Mouse (Mus musculus): ENCODE data around the gene Comp. TPM values are rescaled to one million over a fixed set of nuclear protein-coding genes. Genes with fewer than 3 reads are reported as not detected.

Gene Comp
- polyA plus RNA-seq, 1 experiment from 2014 or later, result 40.8 TPM

- peaks cover 86% of the 10 kb centered on the region for H3K36me3 ChIP-seq
- 92% methylated on average over 7 of the region's 7 CpGs for WGBS
- ATAC-seq (ENCODE audit: low FRiP score, low read depth), result no peak
Observed at GRCm38 (mm10) chr8:70340659-70341058, 32.7 kb upstream of the Comp start.

DNA sequence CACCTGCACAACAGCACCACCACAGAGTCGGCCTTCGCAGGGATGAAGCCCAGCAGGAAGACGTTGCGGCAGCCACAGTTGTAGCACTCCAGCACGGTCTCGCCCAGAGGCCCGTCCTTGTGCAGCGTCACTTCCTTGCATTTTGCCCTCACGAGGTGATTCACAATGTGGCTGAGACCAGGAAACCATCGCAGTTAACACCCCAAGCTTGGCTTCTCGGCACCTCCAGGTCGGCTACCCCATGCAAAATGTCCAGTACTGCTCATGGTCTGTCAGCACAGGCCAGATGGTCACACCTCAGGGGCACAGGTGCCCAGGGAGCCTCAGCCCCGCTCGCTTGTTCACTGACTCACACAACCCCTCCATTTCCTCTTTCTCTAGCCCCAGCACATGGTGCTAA, 31.4 kb upstream of the Comp start:
- Histone ChIP-seq H3K4me3 (no peak overlapping the region), H3K27ac (no peak overlapping the region), H3K9ac (no peak overlapping the region), H3K27me3 (no peaks in the 10 kb centered on the region), H3K36me3 (peaks cover 82% of the 10 kb centered on the region), H3K9me3 (no peaks in the 10 kb centered on the region), H3K4me1 (peaks cover 26% of the 10 kb centered on the region), H3K4me2 (replicated peaks) (no peak overlapping the region)
- WGBS, result 89% methylated on average over 14 of the region's 14 CpGs
- ATAC-seq (ENCODE audit: low FRiP score, low read depth), result no peak

More at GRCm38 (mm10) chr8:70340659-70341058, 32.7 kb upstream of the Comp start:
- Histone ChIP-seq H3K27ac (no peak overlapping the region), H3K9me3 (no peaks in the 10 kb centered on the region), H3K4me1 (peaks cover 26% of the 10 kb centered on the region), H3K4me3 (no peak overlapping the region), H3K4me2 (replicated peaks) (no peak overlapping the region), H3K9ac (no peak overlapping the region), H3K27me3 (no peaks in the 10 kb centered on the region)

GRCm38 (mm10) chr8:70343076-70343475, 30.3 kb upstream of the Comp start:
- H3K4me1 ChIP-seq, result peaks cover 33% of the 10 kb centered on the region
- no peak overlapping the region for H3K4me3 ChIP-seq
- H3K9me3 ChIP-seq, result no peaks in the 10 kb centered on the region
- ATAC-seq (ENCODE audit: low FRiP score, low read depth), result no peak
- WGBS, result 22% methylated on average over 7 of the region's 7 CpGs
- H3K4me2 ChIP-seq (replicated peaks), result no peak overlapping the region
- no peak overlapping the region for H3K27ac ChIP-seq
- H3K27me3 ChIP-seq, result no peaks in the 10 kb centered on the region
- H3K36me3 ChIP-seq, result peaks cover 72% of the 10 kb centered on the region
- no peak overlapping the region for H3K9ac ChIP-seq

- Histone ChIP-seq H3K4me2 (replicated peaks) (no peak overlapping the region), H3K27me3 (no peaks in the 10 kb centered on the region), H3K4me1 (peaks cover 40% of the 10 kb centered on the region), H3K36me3 (peaks cover 72% of the 10 kb centered on the region), H3K4me3 (no peak overlapping the region), H3K27ac (peak overlapping the region; percentile 44; the same call in 1 of the 2 replicates), H3K9ac (0 out of 2 replicates have a peak overlapping the region, but pooled peaks have one; percentile 19), H3K9me3 (no peaks in the 10 kb centered on the region)
- 47% methylated on average over 6 of the region's 6 CpGs for WGBS
- ATAC-seq (ENCODE audit: low FRiP score, low read depth), result peak; percentile 52; the same call in 1 of the 2 replicates
Observed at GRCm38 (mm10) chr8:70343696-70344095, 29.7 kb upstream of the Comp start.

GRCm38 (mm10) chr8:70344279-70344678, 29.1 kb upstream of the Comp start:
- peaks cover 72% of the 10 kb centered on the region for H3K36me3 ChIP-seq
- peak overlapping the region; percentile 44; the same call in 1 of the 2 replicates for H3K27ac ChIP-seq
- 83% methylated on average over 2 of the region's 2 CpGs for WGBS
- no peak overlapping the region for H3K9ac ChIP-seq
- no peak overlapping the region for H3K4me3 ChIP-seq
- H3K4me1 ChIP-seq, result peaks cover 45% of the 10 kb centered on the region
- H3K4me2 ChIP-seq (replicated peaks), result no peak overlapping the region
- H3K27me3 ChIP-seq, result no peaks in the 10 kb centered on the region
- no peaks in the 10 kb centered on the region for H3K9me3 ChIP-seq
- ATAC-seq (ENCODE audit: low FRiP score, low read depth), result no peak

- WGBS, result 80% methylated on average over 4 of the region's 4 CpGs
- Histone ChIP-seq H3K9me3 (no peaks in the 10 kb centered on the region), H3K4me3 (no peak overlapping the region), H3K4me1 (peaks cover 74% of the 10 kb centered on the region), H3K9ac (peak overlapping the region; percentile 26; the same call in 1 of the 2 replicates), H3K27ac (no peak overlapping the region), H3K4me2 (replicated peaks) (no peak overlapping the region), H3K36me3 (peaks cover 52% of the 10 kb centered on the region), H3K27me3 (no peaks in the 10 kb centered on the region)
- no peak for ATAC-seq (ENCODE audit: low FRiP score, low read depth)
Observed at GRCm38 (mm10) chr8:70347443-70347842, 25.9 kb upstream of the Comp start.

DNA sequence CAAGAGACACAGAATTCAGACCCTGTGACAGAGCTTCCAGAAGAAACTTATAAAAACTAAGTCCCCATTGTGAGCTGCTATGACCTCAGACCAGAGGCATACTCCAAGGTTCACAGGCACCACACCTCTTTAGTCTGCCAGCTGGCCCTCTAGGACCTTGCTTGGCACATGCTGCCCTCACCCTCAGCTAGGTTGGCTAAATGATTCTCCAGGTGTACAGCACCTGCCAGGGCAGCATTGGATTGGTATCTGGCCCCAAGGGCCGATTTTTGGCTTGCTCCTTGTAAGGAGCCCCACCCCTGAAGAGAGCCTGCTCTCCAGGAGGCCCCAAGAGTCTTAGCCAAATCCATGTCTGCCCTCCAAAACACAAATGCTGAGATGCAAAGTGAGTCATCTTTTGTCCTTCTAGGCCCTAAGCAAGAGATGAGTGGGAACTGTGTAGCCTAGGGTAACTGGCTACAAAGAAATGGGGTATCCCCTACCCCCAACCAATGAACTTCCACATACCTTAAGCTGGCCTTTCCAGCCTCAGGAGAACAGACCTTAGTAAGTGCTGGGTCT, 25.4 kb upstream of the Comp start:
- no peak for ATAC-seq (ENCODE audit: low FRiP score, low read depth)
- H3K4me3 ChIP-seq, result no peak overlapping the region
- WGBS, result 67% methylated on average over 1 of the region's 1 CpGs
- no peak overlapping the region for H3K4me2 ChIP-seq (replicated peaks)
- peak overlapping the region; percentile 31; the same call in 1 of the 2 replicates for H3K9ac ChIP-seq
- H3K27ac ChIP-seq, result no peak overlapping the region
- peaks cover 70% of the 10 kb centered on the region for H3K4me1 ChIP-seq
- peaks cover 47% of the 10 kb centered on the region for H3K36me3 ChIP-seq
- H3K27me3 ChIP-seq, result no peaks in the 10 kb centered on the region
- H3K9me3 ChIP-seq, result no peaks in the 10 kb centered on the region

DNA sequence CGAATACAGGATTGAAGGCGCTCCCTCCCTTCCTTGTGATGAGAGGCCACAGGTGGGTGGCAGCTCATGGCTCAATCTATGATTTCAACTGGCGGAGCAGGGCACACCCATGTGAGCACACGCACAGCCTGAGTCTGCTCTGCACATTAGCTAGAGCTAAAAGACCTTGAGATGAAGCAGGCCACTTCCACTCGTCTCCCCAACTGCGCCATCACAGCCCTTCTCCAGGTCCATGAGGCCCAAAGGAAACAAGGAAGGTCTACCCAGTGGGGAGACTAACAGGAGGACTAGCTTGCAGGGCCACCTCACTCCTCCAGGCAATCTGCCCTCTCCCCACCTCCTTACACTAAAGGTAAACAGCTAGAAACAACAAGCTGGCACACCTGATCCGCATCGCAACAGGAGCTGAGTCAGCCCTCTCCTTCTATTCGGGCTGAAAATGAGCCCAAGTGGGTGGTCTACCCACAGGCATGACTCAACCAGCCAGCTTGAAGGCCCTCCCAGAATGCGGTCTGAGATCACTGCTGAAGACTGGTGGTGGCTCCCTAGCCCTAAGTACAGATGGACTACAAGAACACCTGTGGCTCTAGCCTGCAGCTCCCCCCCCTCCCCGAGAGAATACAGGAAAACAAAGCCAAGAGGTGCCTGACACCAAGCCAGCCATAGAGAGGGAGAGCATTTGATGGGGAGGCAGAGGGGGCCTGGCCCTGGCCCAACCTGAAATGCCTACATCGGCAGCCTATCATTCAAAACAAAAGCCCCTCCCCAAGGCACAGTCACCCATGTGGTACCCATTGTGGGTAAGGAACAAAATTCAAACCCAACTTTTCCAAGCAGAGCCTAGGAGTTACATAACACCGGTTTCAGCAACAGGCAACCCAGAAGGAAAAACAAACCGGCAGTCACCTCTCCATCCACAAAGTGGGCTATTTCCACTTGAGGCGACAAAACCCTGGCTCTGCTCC, 22.0 kb upstream of the Comp start:
- Histone ChIP-seq H3K9ac (peak overlapping the region; percentile 99), H3K9me3 (no peaks in the 10 kb centered on the region), H3K4me3 (peak overlapping the region; percentile 100), H3K27me3 (no peaks in the 10 kb centered on the region), H3K36me3 (peaks cover 29% of the 10 kb centered on the region), H3K4me1 (peaks cover 59% of the 10 kb centered on the region), H3K27ac (no peak overlapping the region; the same call in 1 of the 2 replicates), H3K4me2 (replicated peaks) (peak overlapping the region; percentile 100)
- WGBS, result 43% methylated on average over 15 of the region's 15 CpGs
- no peak for ATAC-seq (ENCODE audit: low FRiP score, low read depth)

DNA sequence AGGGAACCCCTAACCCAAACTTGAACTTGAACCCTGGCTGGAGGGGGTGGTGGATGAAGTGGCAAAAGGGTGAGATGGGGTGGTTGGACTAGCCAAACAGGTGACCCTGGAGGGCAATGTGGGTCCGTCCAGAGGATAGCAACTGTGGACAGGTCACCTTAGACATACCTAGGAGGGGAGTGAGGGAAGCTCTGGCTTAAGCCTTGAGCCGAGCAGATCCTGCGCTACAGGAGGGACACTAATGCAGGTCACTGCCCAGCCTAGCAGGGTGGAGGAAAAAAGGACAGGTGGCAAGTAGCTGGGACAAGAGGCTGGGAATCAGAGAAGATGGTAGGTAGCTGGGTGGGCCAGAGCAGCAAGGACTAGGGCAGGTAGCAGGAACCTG, 21.4 kb upstream of the Comp start:
- Histone ChIP-seq H3K27me3 (no peaks in the 10 kb centered on the region), H3K9me3 (no peaks in the 10 kb centered on the region), H3K4me1 (peaks cover 59% of the 10 kb centered on the region), H3K36me3 (peaks cover 24% of the 10 kb centered on the region), H3K9ac (peak overlapping the region; percentile 99), H3K27ac (no peak overlapping the region), H3K4me3 (peak overlapping the region; percentile 100), H3K4me2 (replicated peaks) (peak overlapping the region; percentile 100)
- no peak for ATAC-seq (ENCODE audit: low FRiP score, low read depth)
- 23% methylated on average over 3 of the region's 3 CpGs for WGBS

DNA sequence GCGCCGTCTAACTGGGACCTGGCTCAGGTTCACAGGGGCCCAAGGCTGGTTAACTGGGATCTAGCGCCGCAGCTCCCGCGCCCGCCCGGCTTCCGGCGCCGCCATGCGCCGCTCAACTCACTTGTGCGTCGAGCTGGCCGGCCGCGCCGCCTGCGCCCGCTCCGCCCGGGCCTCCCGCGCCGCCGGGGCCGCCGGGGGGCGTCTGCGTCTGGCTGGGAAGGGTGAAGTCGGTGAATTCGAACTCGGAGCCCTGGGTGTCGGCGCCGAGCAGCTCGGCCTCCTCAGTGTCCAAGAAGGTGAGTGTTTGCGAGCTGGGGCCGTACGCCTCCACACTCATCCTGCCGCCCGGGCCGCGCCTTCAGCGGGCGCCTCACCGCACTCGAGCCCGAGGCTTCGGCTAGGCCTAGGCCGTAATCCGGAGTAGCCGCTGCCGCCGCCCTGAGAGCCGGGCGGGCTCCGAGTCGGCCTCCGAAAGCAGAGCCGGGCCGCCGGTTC, 20.7 kb upstream of the Comp start:
- Histone ChIP-seq H3K9ac (peak overlapping the region; percentile 99), H3K4me2 (replicated peaks) (peak overlapping the region; percentile 100), H3K27me3 (no peaks in the 10 kb centered on the region), H3K4me1 (peaks cover 55% of the 10 kb centered on the region), H3K27ac (peak overlapping the region; percentile 76), H3K9me3 (no peaks in the 10 kb centered on the region), H3K36me3 (peaks cover 24% of the 10 kb centered on the region), H3K4me3 (peak overlapping the region; percentile 100)
- peak; percentile 49; the same call in 1 of the 2 replicates for ATAC-seq (ENCODE audit: low FRiP score, low read depth)
- 0% methylated on average over 56 of the region's 64 CpGs for WGBS

DNA sequence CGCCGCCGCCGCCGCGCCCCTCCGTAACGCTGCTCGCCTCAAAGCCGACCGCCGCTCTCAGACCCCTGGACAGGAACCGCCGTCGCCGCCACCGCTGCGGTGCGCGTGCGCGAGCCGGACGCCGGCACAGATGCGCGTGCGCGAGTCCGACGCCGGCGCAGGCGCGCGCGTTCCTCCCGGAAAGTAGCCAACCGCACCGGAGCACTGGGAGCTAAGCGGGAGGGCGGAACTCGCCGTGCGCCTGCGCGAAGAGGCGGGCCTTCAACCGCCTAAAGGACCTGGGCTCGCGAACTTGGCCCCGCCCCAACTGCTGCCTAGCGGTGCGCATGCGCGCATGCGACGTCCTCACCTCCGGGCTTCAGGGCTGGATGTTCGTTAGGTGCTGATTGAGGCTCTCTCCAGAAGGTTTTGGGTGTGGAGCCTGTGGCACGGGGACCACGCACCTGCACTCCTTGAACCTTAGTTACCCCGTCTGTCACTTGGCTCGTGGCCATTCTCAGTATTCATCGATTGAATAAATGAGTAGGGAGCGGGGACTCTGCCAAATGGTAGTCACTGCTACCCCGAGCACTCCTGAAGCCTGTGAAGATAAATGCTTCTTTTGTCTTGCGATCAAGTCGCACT, 20.1 kb upstream of the Comp start, which contains the start of gene Upf1:
Upf1 (minus strand) TSS at position 85 of the 624 bp plus-strand sequence.
- peak; percentile 91 for ATAC-seq (ENCODE audit: low FRiP score, low read depth)
- peak within 1 kb of the TSS; percentile 100 for H3K4me3 ChIP-seq
- under 1% methylated on average over 67 of the region's 69 CpGs for WGBS
- H3K9me3 ChIP-seq, result no peaks in the 10 kb centered on the region
- H3K4me2 ChIP-seq (replicated peaks), result peak within 1 kb of the TSS; percentile 100
- H3K9ac ChIP-seq, result peak within 1 kb of the TSS; percentile 99
- no peaks in the 10 kb centered on the region for H3K27me3 ChIP-seq
- peaks cover 21% of the 10 kb centered on the region for H3K36me3 ChIP-seq
- peaks cover 49% of the 10 kb centered on the region for H3K4me1 ChIP-seq
- H3K27ac ChIP-seq, result peak within 1 kb of the TSS; percentile 76

Measured in limb, embryonic 13.5 days (tissue).